Mouse (Mus musculus) kidney, adult 2 months (tissue): ENCODE results near the gene Tsc1. TPM values are rescaled to one million over a fixed set of nuclear protein-coding genes. Genes with fewer than 3 reads are reported as not detected.

Experiments
- DNase-seq: peaks from one replicate; pipeline ENCODE4 v3.0.0; 2021
- H3K27ac ChIP-seq: fragments of 200-500 bp; 2 replicates; pipeline ENCODE4 v1.5.1; 2012; ENCODE audit warnings: low read depth, low read length, control low read depth, inconsistent platforms; ENCODE audit not compliant: insufficient read depth
- H3K27me3 ChIP-seq: fragments of 200-500 bp; replicated peaks from 2 replicates; pipeline ENCODE4 v1.6.1; 2012; ENCODE audit warnings: mild to moderate bottlenecking, moderate library complexity, low read length, inconsistent platforms; ENCODE audit not compliant: control insufficient read depth, insufficient read depth
- H3K36me3 ChIP-seq: fragments of 200-500 bp; 2 replicates; pipeline ENCODE4 v1.6.1; 2012; ENCODE audit warnings: mild to moderate bottlenecking, moderate library complexity, low read length, inconsistent platforms; ENCODE audit not compliant: control insufficient read depth, insufficient read depth
- H3K4me1 ChIP-seq: fragments of 200-500 bp; 2 replicates; pipeline ENCODE4 v1.6.1; 2011; ENCODE audit warnings: low read length; ENCODE audit not compliant: control insufficient read depth, insufficient read depth
- H3K4me3 ChIP-seq: fragments of 200-500 bp; 2 replicates; pipeline ENCODE4 v1.5.1; 2011; ENCODE audit warnings: mild to moderate bottlenecking, low read depth, low read length, control low read depth; ENCODE audit not compliant: insufficient read depth
- CTCF ChIP-seq: fragments of 200-500 bp; conservative IDR thresholded peaks from 2 replicates; pipeline ENCODE4 v1.5.1; 2011; ENCODE audit warnings: low read depth, mild to moderate bottlenecking, control low read depth, low read length, moderate library complexity, mixed read lengths; ENCODE audit not compliant: insufficient read depth, insufficient read length
- POLR2A ChIP-seq: fragments of 200-500 bp; IDR thresholded peaks from one replicate; pipeline ENCODE4 v1.6.1; 2011; ENCODE audit warnings: low read depth, low read length, control low read depth
- WGBS: fragments of 180-500 bp; shearing (Covaris S2); methylation state at CpG from one replicate; pipeline ENCODE4 v1.1.7; 2018; 5-methylcytosine and 5-hydroxymethylcytosine counted together
- polyA plus RNA-seq: library from polyadenylated mRNA; depleted of rRNA; stranded (reverse); fragments of >200 nt; gene quantifications from 2 replicates; pipeline ENCODE4 v1.2.3, GENCODE M21; 2012

Gene Tsc1
- polyA plus RNA-seq, 1 experiment = 17.5 TPM

- Histone ChIP-seq H3K4me3 (no peak overlapping the region), H3K36me3 (peaks cover 5% of the 10 kb centered on the region), H3K27me3 (no peaks in the 10 kb centered on the region), H3K27ac (no peak overlapping the region), H3K4me1 (no peaks in the 10 kb centered on the region)
- no peak for TF ChIP-seq CTCF
- no peak for TF ChIP-seq POLR2A
- 68% methylated on average over 4 of the region's 4 CpGs for WGBS
- DNase-seq = peak; percentile 76
Observed at GRCm38 (mm10) chr2:28681718-28682117, 40.7 kb downstream of the Tsc1 start.

- H3K4me3 ChIP-seq = no peak overlapping the region
- WGBS = 86% methylated on average over 7 of the region's 7 CpGs
- TF ChIP-seq POLR2A = no peak
- no peak for TF ChIP-seq CTCF
- peaks cover 4% of the 10 kb centered on the region for H3K36me3 ChIP-seq
- H3K4me1 ChIP-seq = no peaks in the 10 kb centered on the region
- H3K27ac ChIP-seq = no peak overlapping the region
- H3K27me3 ChIP-seq = no peaks in the 10 kb centered on the region
- no peak for DNase-seq
Observed at GRCm38 (mm10) chr2:28685895-28686294, 44.9 kb downstream of the Tsc1 start.

- WGBS = 42% methylated on average over 3 of the region's 3 CpGs
- H3K4me3 ChIP-seq = no peak overlapping the region
- H3K36me3 ChIP-seq = no peaks in the 10 kb centered on the region; the same call in 1 of the 2 replicates
- no peaks in the 10 kb centered on the region for H3K4me1 ChIP-seq
- DNase-seq = no peak
- no peak overlapping the region for H3K27ac ChIP-seq
- H3K27me3 ChIP-seq = no peaks in the 10 kb centered on the region
- TF ChIP-seq CTCF (peak; percentile 63), POLR2A (no peak)
Observed at GRCm38 (mm10) chr2:28688431-28688830, 47.4 kb downstream of the Tsc1 start.

DNA sequence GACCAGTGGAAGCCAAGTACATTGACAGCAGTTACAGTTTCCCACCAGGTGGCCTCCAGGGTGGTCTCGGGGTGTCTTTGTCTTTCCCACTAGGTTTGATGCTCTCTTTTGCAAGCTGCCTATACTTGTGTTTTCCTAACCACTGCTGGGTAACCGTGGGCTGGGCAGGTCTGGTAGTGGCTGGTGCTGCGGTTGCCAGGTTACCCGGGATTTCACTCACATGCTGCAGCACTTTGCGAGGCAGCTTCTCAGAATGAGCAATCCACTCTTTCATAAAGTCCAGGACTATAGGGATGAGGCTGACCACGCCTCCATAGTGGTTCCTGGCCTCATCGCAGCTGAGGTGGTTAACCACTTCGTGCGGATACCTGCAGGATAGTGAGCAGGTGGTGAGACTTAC lies 51.7 kb downstream of the Tsc1 start:
- WGBS = 80% methylated on average over 9 of the region's 9 CpGs
- Histone ChIP-seq H3K4me3 (no peak overlapping the region), H3K4me1 (no peaks in the 10 kb centered on the region), H3K27me3 (no peaks in the 10 kb centered on the region), H3K27ac (no peak overlapping the region), H3K36me3 (no peaks in the 10 kb centered on the region)
- TF ChIP-seq CTCF = no peak
- no peak for TF ChIP-seq POLR2A
- no peak for DNase-seq

GRCm38 (mm10) chr2:28698566-28698965 lies 57.5 kb downstream of the Tsc1 start:
- DNase-seq = no peak
- 84% methylated on average over 5 of the region's 5 CpGs for WGBS
- TF ChIP-seq POLR2A = no peak
- TF ChIP-seq CTCF = no peak
- H3K27ac ChIP-seq = no peak overlapping the region
- no peaks in the 10 kb centered on the region for H3K36me3 ChIP-seq
- H3K4me3 ChIP-seq = no peak overlapping the region
- H3K27me3 ChIP-seq = no peaks in the 10 kb centered on the region
- H3K4me1 ChIP-seq = no peaks in the 10 kb centered on the region; the same call in 1 of the 2 replicates

GRCm38 (mm10) chr2:28699361-28700335 lies 58.6 kb downstream of the Tsc1 start, which contains the start of the genes Spaca9 and Ak8:
Gene Spaca9 (minus strand): TSS chr2:28699727.
Gene Ak8 (plus strand): TSS chr2:28700164.
- H3K27ac ChIP-seq = no peak within 1 kb of the TSS
- 3% methylated on average over 53 of the region's 53 CpGs for WGBS

GRCm38 (mm10) chr2:28701646-28702262 lies 60.7 kb downstream of the Tsc1 start:
- WGBS = 82% methylated on average over 8 of the region's 8 CpGs
- TF ChIP-seq POLR2A (no peak), CTCF (no peak)
- H3K4me3 ChIP-seq = no peak overlapping the region
- no peak for DNase-seq
- H3K27ac ChIP-seq = no peak overlapping the region
- no peaks in the 10 kb centered on the region for H3K27me3 ChIP-seq
- H3K36me3 ChIP-seq = no peaks in the 10 kb centered on the region
- H3K4me1 ChIP-seq = no peaks in the 10 kb centered on the region; the same call in 1 of the 2 replicates

More at GRCm38 (mm10) chr2:28699361-28700335, 58.6 kb downstream of the Tsc1 start, which contains the start of the genes Spaca9 and Ak8:
- H3K27me3 ChIP-seq = no peaks in the 10 kb centered on the region
- H3K4me1 ChIP-seq = no peaks in the 10 kb centered on the region; the same call in 1 of the 2 replicates
- no peaks in the 10 kb centered on the region for H3K36me3 ChIP-seq
- DNase-seq = peak; percentile 71
- no peak for TF ChIP-seq POLR2A
- TF ChIP-seq CTCF = no peak
- H3K4me3 ChIP-seq = peak within 1 kb of the TSS; percentile 82
